Mouse (Mus musculus) intestine, embryonic 14.5 days (tissue): ENCODE measurements at regions not wholly inside any gene's neighbourhood (a gene's known extent, or its start where the extent isn't known, plus 50 kb on each side); places are given as distances from the start of the nearest gene placed in this dataset.
A peak's percentile ranks its signal among the peaks of the same experiment; 100 is the strongest.
"Not testable (repeated sequence)": the region's sequence is repeated elsewhere in the genome, so short reads cannot be mapped to it uniquely, and the experiment has no call there.

Experiments used
- ATAC-seq: fragments of 200-750 bp; cut with Nextera tagmentation; replicated peaks from 2 replicates; pipeline ENCODE4 v1.8.0; 2017; ENCODE audit warnings: low read depth, moderate number of reproducible peaks, moderate TSS enrichment, moderate library complexity; ENCODE audit not compliant: low FRiP score, low TSS enrichment
- DNase-seq: peaks from one replicate; pipeline ENCODE4 v3.0.0-alpha.2; 2018; ENCODE audit warnings: low spot score
- H3K27ac ChIP-seq: fragments of 300-500 bp; sonication (generic); 2 replicates; pipeline ENCODE4 v1.5.1; 2014; ENCODE audit warnings: low read depth, mild to moderate bottlenecking, control low read depth
- H3K27me3 ChIP-seq: fragments of 300-500 bp; sonication (generic); replicated peaks from 2 replicates; pipeline ENCODE4 v1.6.1; 2014; ENCODE audit warnings: low read length, control low read depth; ENCODE audit not compliant: control insufficient read depth, insufficient read depth
- H3K36me3 ChIP-seq: fragments of 300-500 bp; sonication (generic); 2 replicates; pipeline ENCODE4 v1.6.1; 2014; ENCODE audit warnings: low read length, control low read depth; ENCODE audit not compliant: control insufficient read depth, insufficient read depth
- H3K4me1 ChIP-seq: fragments of 300-500 bp; sonication (generic); replicated peaks from 2 replicates; pipeline ENCODE4 v1.6.1; 2014; ENCODE audit warnings: low read length, control low read depth, mixed read lengths; ENCODE audit not compliant: control insufficient read depth, insufficient read depth
- H3K4me2 ChIP-seq: fragments of 300-500 bp; sonication (generic); 2 replicates; pipeline ENCODE4 v1.6.1; 2014; ENCODE audit warnings: low read length
- H3K4me3 ChIP-seq: fragments of 300-500 bp; sonication (generic); 2 replicates; pipeline ENCODE4 v1.5.1; 2014; ENCODE audit warnings: low read depth, low read length, control low read depth, mixed read lengths
- H3K9ac ChIP-seq: fragments of 300-500 bp; sonication (generic); 2 replicates; pipeline ENCODE4 v1.6.1; 2014; ENCODE audit warnings: mild to moderate bottlenecking, low read length
- H3K9me3 ChIP-seq: fragments of 300-500 bp; sonication (generic); 2 replicates; pipeline ENCODE4 v1.6.1; 2016; ENCODE audit warnings: low read length, control low read depth; ENCODE audit not compliant: control insufficient read depth
- WGBS: fragments of 180-500 bp; shearing (Covaris S2); extraction: QIAGEN DNeasy Blood & Tissue Kit; methylation state at CpG from one replicate; pipeline ENCODE4 v1.1.7; 2014; 5-methylcytosine and 5-hydroxymethylcytosine counted together

GRCm38 (mm10) chr10:118056789-118057271 is 84.8 kb upstream of the Mdm1 start:
- Histone ChIP-seq H3K4me3 (no peak overlapping the region), H3K36me3 (no peaks in the 10 kb centered on the region), H3K4me2 (peak overlapping the region; percentile 23; the same call in 1 of the 2 replicates), H3K27me3 (no peaks in the 10 kb centered on the region), H3K9ac (no peak overlapping the region), H3K4me1 (peaks cover 4% of the 10 kb centered on the region; the same call in 1 of the 2 replicates), H3K9me3 (0 out of 2 replicates have a peak, but pooled peaks cover 4% of the 10 kb centered on the region), H3K27ac (no peak overlapping the region)
- ATAC-seq (no peak), DNase-seq (no peak)
- 35% methylated on average over 9 of the region's 9 CpGs for WGBS

GRCm38 (mm10) chr10:118057516-118057915 is 84.1 kb upstream of the Mdm1 start:
- Histone ChIP-seq H3K4me2 (no peak overlapping the region), H3K27me3 (no peaks in the 10 kb centered on the region), H3K4me1 (peaks cover 4% of the 10 kb centered on the region; the same call in 1 of the 2 replicates), H3K27ac (no peak overlapping the region), H3K36me3 (no peaks in the 10 kb centered on the region), H3K4me3 (no peak overlapping the region), H3K9me3 (0 out of 2 replicates have a peak, but pooled peaks cover 4% of the 10 kb centered on the region), H3K9ac (no peak overlapping the region)
- DNase-seq (no peak), ATAC-seq (no peak)
- 78% methylated on average over 3 of the region's 3 CpGs for WGBS

DNA sequence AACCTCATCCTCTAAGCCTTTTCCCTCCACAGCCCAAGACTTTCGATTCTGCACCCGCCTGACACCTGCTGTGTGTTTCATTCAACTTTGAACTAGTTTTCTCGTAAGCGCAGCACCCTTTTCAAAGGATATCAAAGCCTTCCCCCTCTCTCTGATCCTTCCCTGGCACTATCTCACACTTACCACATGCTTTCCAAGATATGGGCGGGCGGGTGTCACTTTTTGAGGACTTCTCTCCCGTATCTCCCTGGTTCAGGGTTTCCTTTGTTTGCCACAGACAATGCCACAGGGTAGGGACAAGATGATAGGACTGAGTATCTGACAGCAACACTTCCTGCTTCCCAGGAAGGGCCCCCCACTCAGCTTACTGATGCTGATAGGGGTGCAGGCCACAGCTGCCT is 76.8 kb upstream of the Mdm1 start:
- Histone ChIP-seq H3K9ac (no peak overlapping the region), H3K27me3 (no peaks in the 10 kb centered on the region), H3K27ac (no peak overlapping the region), H3K4me2 (no peak overlapping the region), H3K4me3 (no peak overlapping the region), H3K9me3 (no peaks in the 10 kb centered on the region), H3K36me3 (no peaks in the 10 kb centered on the region), H3K4me1 (no peaks in the 10 kb centered on the region)
- DNase-seq = no peak
- no peak for ATAC-seq
- WGBS = 82% methylated on average over 7 of the region's 7 CpGs

GRCm38 (mm10) chr10:118076341-118076740 is 65.3 kb upstream of the Mdm1 start:
- not testable (repeated sequence) for H3K4me1 ChIP-seq, H3K4me3 ChIP-seq, DNase-seq, H3K4me2 ChIP-seq, H3K36me3 ChIP-seq, H3K27ac ChIP-seq, H3K9ac ChIP-seq, H3K27me3 ChIP-seq, H3K9me3 ChIP-seq, ATAC-seq
- WGBS = 91% methylated on average over 9 of the region's 11 CpGs

DNA sequence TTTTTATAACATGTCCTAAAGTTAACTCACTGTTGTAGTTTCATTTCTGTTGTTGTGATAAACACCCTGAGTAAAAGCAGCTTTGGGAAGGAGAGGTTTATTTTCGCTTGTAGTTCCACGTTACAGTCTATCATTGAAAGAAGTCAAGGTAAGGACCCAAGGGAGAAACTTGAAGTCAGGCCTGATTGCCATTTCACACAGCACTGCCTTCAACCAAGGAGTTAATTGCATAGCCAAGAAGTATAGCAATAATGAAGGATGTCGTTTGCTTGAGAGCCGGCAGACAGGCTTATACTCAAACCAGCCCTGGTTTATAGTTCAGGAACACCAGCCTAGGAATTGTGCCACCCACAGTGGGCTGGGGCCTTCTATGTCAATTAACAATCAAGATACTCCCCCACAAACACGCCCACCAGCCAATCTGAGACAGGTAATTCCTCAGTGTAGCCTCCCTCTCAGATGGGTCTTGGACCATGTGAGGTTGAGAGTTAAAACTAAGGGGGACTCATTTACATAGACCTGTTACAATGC is 59.9 kb upstream of the Mdm1 start:
- Histone ChIP-seq H3K4me2 (no peak overlapping the region), H3K9me3 (no peaks in the 10 kb centered on the region; the same call in 1 of the 2 replicates), H3K4me3 (no peak overlapping the region), H3K9ac (no peak overlapping the region), H3K27me3 (no peaks in the 10 kb centered on the region), H3K36me3 (no peaks in the 10 kb centered on the region), H3K4me1 (no peaks in the 10 kb centered on the region), H3K27ac (no peak overlapping the region)
- ATAC-seq = no peak
- WGBS = 86% methylated on average over 5 of the region's 5 CpGs
- no peak for DNase-seq

DNA sequence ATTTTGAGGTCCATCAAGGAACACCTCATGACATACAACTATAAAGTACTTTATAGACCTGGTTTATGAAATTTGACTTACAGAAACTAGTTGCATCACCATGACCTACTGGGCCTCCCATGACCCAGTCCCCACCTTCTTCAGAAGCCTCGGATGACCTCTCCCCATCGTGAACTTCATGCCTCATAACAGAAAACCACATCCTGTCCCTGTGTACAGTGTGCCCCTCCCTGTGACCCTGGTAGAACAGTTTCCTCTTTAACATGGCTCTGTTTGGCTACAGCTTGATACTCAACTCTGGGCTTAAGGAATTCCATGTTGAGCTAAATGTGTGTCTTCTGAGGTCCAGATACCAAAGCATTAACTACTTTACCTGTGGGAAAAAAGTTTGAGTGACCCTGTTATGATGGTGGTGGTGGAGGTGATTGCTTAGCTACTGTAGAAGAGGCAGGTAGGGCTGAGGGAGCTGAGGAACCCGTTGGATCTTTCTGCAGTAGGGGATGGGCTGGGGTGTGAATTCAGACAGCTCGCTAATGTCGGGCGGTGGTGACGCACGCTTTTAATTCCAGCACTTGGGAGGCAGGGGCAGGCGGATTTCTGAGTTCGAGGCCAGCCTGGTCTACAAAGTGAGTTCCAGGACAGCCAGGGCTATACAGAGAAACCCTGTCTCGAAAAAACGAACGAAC is 58.4 kb upstream of the Mdm1 start:
- Histone ChIP-seq H3K27me3 (no peaks in the 10 kb centered on the region), H3K27ac (no peak overlapping the region), H3K4me1 (no peaks in the 10 kb centered on the region), H3K9me3 (no peaks in the 10 kb centered on the region; the same call in 1 of the 2 replicates), H3K36me3 (no peaks in the 10 kb centered on the region), H3K4me3 (no peak overlapping the region), H3K4me2 (no peak overlapping the region), H3K9ac (no peak overlapping the region)
- DNase-seq = no peak
- no peak for ATAC-seq
- WGBS = 89% methylated on average over 13 of the region's 13 CpGs

- Histone ChIP-seq H3K4me3 (no peak overlapping the region), H3K9ac (no peak overlapping the region), H3K4me2 (no peak overlapping the region), H3K36me3 (no peaks in the 10 kb centered on the region), H3K4me1 (no peaks in the 10 kb centered on the region), H3K27me3 (no peaks in the 10 kb centered on the region), H3K9me3 (no peaks in the 10 kb centered on the region; the same call in 1 of the 2 replicates), H3K27ac (no peak overlapping the region)
- ATAC-seq (no peak), DNase-seq (no peak)
- WGBS = 90% methylated on average over 8 of the region's 8 CpGs
Measured at GRCm38 (mm10) chr10:118083721-118084075, 57.9 kb upstream of the Mdm1 start.

DNA sequence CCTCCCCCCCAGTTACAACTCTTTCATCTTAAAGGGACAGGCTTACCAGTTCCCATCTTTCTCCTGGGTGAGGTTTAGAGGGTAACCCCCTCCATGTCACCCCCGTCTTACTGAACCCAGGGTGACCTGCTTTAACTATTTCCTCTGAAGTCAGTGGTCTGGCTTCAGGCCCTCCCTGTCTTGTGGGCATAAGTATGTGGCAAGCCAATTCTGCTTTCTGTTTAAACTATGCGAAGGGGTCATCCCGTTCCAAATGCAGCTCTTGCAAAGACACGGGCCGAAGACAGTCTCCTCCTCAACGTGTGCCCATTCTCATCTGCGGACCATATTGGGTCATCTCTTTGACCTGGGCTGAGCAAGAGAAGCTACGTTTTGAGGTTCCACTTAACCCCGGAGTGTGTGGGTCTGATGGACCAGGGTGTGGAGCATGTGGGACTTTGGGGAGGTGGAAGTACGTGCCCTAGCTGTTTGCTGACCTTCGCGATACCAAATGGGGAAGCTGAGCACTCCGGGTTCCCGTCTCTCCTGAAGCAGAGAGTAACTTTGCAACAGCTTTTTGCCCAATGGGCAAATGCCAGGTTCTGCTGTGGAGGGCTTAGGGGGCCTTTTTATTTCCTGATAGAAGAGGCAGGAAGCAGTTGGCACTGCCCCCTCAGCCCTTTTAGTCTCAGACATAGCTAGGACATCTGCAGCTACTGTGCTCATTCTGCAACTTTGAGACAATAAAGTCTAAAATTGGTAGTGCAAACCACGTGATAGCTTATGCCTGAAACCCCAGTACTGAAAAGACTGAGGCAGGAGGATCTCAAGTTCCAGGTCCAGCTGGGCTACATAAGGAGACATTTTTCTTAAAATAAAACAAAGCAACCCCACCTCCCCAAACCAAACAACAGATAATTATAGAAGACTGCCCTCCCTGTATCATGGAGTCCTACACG is 56.3 kb upstream of the Mdm1 start:
- no peaks in the 10 kb centered on the region for H3K4me1 ChIP-seq
- H3K4me3 ChIP-seq = no peak overlapping the region
- ATAC-seq (no peak), DNase-seq (no peak)
- H3K9ac ChIP-seq = no peak overlapping the region
- H3K9me3 ChIP-seq = no peaks in the 10 kb centered on the region
- 87% methylated on average over 16 of the region's 16 CpGs for WGBS
- H3K36me3 ChIP-seq = no peaks in the 10 kb centered on the region
- H3K27me3 ChIP-seq = no peaks in the 10 kb centered on the region
- no peak overlapping the region for H3K4me2 ChIP-seq
- H3K27ac ChIP-seq = no peak overlapping the region
